Mouse (Mus musculus) hindbrain, postnatal 0 days (tissue): ENCODE measurements around the gene Nyx. TPM values are rescaled to one million over a fixed set of nuclear protein-coding genes. Genes with fewer than 3 reads are reported as not detected.

Source experiments
- ATAC-seq: fragments of 200-750 bp; cut with Nextera tagmentation; 2 replicates; pipeline ENCODE4 v1.8.0; 2017; ENCODE audit warnings: mild to moderate bottlenecking, moderate TSS enrichment, moderate library complexity
- DNase-seq: peaks from one replicate; pipeline ENCODE4 v3.0.0-alpha.2; 2015; ENCODE audit warnings: low spot score
- H3K27ac ChIP-seq: fragments of 300-500 bp; sonication (generic); 2 replicates; pipeline ENCODE4 v1.5.1; 2014; ENCODE audit warnings: mild to moderate bottlenecking
- H3K27me3 ChIP-seq: fragments of 300-500 bp; sonication (generic); 2 replicates; pipeline ENCODE4 v1.6.1; 2014; ENCODE audit warnings: low read length, mixed read lengths; ENCODE audit not compliant: insufficient read depth
- H3K36me3 ChIP-seq: fragments of 300-500 bp; sonication (generic); 2 replicates; pipeline ENCODE4 v1.6.1; 2014; ENCODE audit warnings: low read length, mixed read lengths; ENCODE audit not compliant: insufficient read depth
- H3K4me1 ChIP-seq: fragments of 300-500 bp; sonication (generic); 2 replicates; pipeline ENCODE4 v1.6.1; 2014; ENCODE audit warnings: antibody characterized with exemption, low read length, mixed read lengths; ENCODE audit not compliant: insufficient read depth
- H3K4me2 ChIP-seq: fragments of 300-500 bp; sonication (generic); 2 replicates; pipeline ENCODE4 v1.6.1; 2014; ENCODE audit warnings: low read depth, mild to moderate bottlenecking, low read length, moderate library complexity, mixed read lengths
- H3K4me3 ChIP-seq: fragments of 300-500 bp; sonication (generic); 2 replicates; pipeline ENCODE4 v1.5.1; 2014; ENCODE audit warnings: low read length
- H3K9ac ChIP-seq: fragments of 300-500 bp; sonication (generic); replicated peaks from 2 replicates; pipeline ENCODE4 v1.6.1; 2014; ENCODE audit warnings: mild to moderate bottlenecking, low read length, moderate library complexity, mixed read lengths
- H3K9me3 ChIP-seq: fragments of 300-500 bp; sonication (generic); 2 replicates; pipeline ENCODE4 v1.6.1; 2016; ENCODE audit warnings: low read length, mixed read lengths
- CTCF ChIP-seq: IDR thresholded peaks from 2 replicates; pipeline ENCODE4 v1.5.1; 2016; ENCODE audit warnings: antibody characterized with exemption, control low read depth, low read depth
- WGBS: fragments of 180-500 bp; shearing (Covaris S2); extraction: QIAGEN DNeasy Blood & Tissue Kit; methylation state at CpG from one replicate; pipeline ENCODE4 v1.1.7; 2014; 5-methylcytosine and 5-hydroxymethylcytosine counted together
- polyA plus RNA-seq: library from polyadenylated mRNA; unstranded; fragments of >200 nt; fragmentation: Nextera tagmentation; extraction: Ambion mirVana; gene quantifications from 2 replicates; pipeline ENCODE4 v1.2.1, GENCODE M21; 2015
- total RNA-seq: library from RNA; depleted of rRNA; stranded (reverse); fragments of >200 nt; gene quantifications from 2 replicates; pipeline ENCODE4 v1.2.3, GENCODE M21; 2014

Nyx gene
- total and polyA plus RNA-seq, 2 experiments from 2014 or later = 0.15 to 0.37 TPM

DNA sequence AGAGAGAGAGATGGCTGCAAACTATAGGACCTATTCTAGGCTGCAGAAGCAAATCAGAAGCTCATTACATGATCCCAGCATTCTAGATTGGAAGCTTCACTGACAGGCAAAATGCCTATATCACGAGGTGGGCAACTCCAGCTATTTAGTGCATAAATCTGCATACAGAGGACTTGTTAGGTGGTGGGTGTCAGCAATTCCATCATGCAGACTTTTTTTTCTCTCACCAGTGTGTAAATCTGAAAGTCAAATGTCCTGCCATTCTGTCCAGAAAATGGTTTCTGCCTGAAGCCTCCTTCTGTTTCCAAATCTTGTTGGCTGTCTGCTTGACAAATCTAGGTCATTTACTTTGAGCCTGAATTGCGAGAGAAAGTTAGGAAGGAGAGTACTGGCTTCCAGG is 11.7 kb downstream of the Nyx start:
- Histone ChIP-seq H3K27me3 (no peaks in the 10 kb centered on the region), H3K4me1 (no peaks in the 10 kb centered on the region), H3K36me3 (no peaks in the 10 kb centered on the region), H3K9ac (no peak overlapping the region), H3K4me3 (no peak overlapping the region), H3K9me3 (no peaks in the 10 kb centered on the region), H3K4me2 (no peak overlapping the region), H3K27ac (no peak overlapping the region)
- DNase-seq (no peak), ATAC-seq (no peak)
- 59% methylated on average over 2 of the region's 2 CpGs for WGBS
- no peak for TF ChIP-seq CTCF

DNA sequence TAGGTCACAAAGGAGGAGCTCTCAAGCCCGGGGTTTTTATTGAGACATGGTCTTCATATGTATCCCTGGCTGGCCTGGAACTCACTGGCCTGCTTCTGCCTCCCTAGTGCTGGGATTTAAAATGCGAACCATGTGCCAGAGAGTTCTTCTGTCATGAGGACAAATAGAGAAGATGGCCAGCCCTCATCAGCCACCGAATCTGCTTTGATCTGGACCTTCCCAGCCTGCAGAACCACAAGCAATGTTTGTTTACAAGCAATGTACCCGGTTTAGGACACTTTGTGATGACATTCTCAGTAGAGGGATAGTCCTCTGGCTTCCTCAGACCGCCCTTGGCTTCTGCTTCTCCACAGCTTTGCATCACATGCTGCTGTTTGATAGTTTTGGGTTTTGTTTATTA is 12.4 kb downstream of the Nyx start:
- Histone ChIP-seq H3K9me3 (no peaks in the 10 kb centered on the region), H3K4me3 (no peak overlapping the region), H3K4me2 (no peak overlapping the region), H3K27ac (no peak overlapping the region), H3K9ac (no peak overlapping the region), H3K36me3 (no peaks in the 10 kb centered on the region), H3K27me3 (no peaks in the 10 kb centered on the region), H3K4me1 (no peaks in the 10 kb centered on the region)
- no peak for TF ChIP-seq CTCF
- ATAC-seq = no peak
- no peak for DNase-seq
- 55% methylated on average over 5 of the region's 5 CpGs for WGBS

DNA sequence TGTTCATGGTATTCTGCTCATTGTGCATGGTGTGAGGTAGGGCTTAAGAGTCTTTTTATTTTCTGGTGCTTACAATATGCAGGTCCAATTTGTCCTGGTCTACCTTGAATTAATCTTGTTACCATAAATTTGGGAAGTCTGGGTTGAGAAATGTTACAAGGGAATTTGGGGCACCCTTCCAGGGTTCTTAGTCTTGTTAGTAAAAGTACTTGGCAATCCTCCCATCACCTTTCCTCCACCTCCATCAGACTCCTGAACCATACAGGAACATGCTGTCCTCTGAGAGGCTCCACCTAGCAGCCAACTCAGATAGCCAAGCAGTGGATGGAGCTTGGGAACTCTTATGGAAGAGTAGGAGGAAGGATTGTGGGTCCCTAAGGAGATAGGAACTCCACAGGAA is 13.7 kb downstream of the Nyx start:
- ATAC-seq = no peak
- Histone ChIP-seq H3K4me2 (no peak overlapping the region), H3K27me3 (no peaks in the 10 kb centered on the region), H3K9ac (no peak overlapping the region), H3K4me1 (no peaks in the 10 kb centered on the region), H3K4me3 (no peak overlapping the region), H3K27ac (no peak overlapping the region), H3K36me3 (no peaks in the 10 kb centered on the region), H3K9me3 (no peaks in the 10 kb centered on the region)
- no peak for TF ChIP-seq CTCF
- DNase-seq = no peak

DNA sequence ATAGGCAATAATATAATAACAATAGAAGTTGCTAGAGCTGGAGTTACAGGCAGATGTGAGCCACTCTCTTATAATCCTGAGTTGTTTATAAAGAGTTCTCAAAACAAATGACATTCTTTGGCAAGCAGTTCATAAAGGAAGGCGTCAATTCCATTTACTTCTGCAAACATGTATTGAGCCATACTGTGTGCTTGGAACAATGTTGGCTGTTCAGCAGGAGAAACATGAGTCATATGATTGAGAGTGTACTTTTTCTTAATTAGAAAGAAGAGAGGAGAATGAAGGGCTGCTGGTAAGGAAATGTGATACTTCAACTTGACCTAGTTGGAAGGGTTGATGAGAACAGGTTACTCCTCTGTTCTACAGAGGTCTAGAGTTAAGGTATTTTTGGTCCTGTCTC is 16.7 kb downstream of the Nyx start:
- H3K27me3 ChIP-seq = no peaks in the 10 kb centered on the region
- DNase-seq (no peak), ATAC-seq (no peak)
- 78% methylated on average over 1 of the region's 1 CpGs for WGBS
- no peaks in the 10 kb centered on the region for H3K4me1 ChIP-seq
- no peak overlapping the region for H3K4me2 ChIP-seq
- no peaks in the 10 kb centered on the region for H3K36me3 ChIP-seq
- no peak overlapping the region for H3K27ac ChIP-seq
- no peak overlapping the region for H3K9ac ChIP-seq
- no peaks in the 10 kb centered on the region for H3K9me3 ChIP-seq
- TF ChIP-seq CTCF = no peak
- no peak overlapping the region for H3K4me3 ChIP-seq

DNA sequence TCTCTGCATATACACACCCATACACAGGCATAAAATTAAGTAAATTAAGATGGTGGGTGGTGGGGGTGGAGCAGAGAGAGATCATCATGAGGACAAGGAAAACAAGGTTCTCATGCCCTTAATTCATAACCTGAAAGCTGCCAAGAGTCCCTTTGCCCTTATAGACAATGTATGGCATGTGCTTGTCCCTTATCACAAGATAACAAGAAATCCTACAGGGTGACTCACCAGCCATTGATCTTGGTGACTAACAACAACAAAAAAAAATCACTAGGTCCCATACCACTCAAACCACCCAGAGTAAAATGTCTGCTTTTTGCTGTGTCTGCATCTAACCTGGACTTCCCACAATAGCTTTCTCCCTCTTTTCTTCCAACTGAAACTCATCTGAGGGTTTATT is 18.5 kb downstream of the Nyx start:
- no peak for ATAC-seq
- Histone ChIP-seq H3K27ac (no peak overlapping the region), H3K27me3 (no peaks in the 10 kb centered on the region), H3K36me3 (no peaks in the 10 kb centered on the region), H3K4me3 (no peak overlapping the region), H3K9ac (no peak overlapping the region), H3K4me2 (no peak overlapping the region), H3K9me3 (no peaks in the 10 kb centered on the region), H3K4me1 (no peaks in the 10 kb centered on the region)
- TF ChIP-seq CTCF = no peak
- no peak for DNase-seq

DNA sequence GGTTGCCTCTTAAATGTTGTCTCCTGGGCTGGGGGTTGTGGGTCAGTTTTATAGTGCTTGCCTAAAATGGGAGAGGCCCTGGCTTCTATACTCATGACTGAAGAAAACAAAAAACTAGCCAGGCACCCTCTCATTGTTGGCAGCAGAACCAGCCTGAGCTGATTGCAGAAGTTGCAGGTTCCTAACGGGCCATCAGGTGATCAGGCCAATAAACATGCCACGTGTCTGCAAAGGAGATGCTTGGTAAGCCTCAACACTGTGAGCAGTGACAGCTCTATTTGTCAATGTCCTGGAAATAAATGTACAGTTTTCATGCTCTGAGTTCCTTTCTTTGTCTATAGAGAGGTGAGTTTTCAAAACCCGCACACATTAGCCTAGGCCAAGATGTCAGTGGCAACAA is 23.1 kb downstream of the Nyx start:
- no peak for TF ChIP-seq CTCF
- 66% methylated on average over 3 of the region's 3 CpGs for WGBS
- H3K4me3 ChIP-seq = no peak overlapping the region

DNA sequence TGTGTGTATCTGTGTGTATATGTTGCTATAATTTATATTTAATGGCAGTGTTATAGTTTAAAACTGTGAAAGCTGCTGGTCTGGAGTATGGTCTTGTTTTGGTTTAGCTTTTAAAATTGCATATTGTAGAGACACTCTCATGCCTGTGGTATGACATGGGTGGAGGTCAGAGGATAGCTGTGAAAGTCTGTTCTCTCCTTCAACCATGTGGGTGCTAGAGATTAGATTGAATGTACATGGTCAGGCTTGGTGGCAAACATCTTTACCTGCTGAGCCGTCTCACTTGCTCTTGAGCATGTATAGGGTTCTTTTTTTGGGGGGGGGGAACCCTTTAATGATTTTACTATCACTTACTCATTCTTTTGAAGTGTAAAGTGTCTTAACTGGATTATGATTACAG is 23.9 kb downstream of the Nyx start:
- no peak overlapping the region for H3K9ac ChIP-seq
- no peak for ATAC-seq
- H3K4me1 ChIP-seq = no peaks in the 10 kb centered on the region
- H3K27ac ChIP-seq = no peak overlapping the region
- no peaks in the 10 kb centered on the region for H3K27me3 ChIP-seq
- H3K4me3 ChIP-seq = no peak overlapping the region
- WGBS = 72% methylated on average over 1 of the region's 1 CpGs
- no peak for TF ChIP-seq CTCF
- no peak overlapping the region for H3K4me2 ChIP-seq
- H3K36me3 ChIP-seq = no peaks in the 10 kb centered on the region
- no peaks in the 10 kb centered on the region for H3K9me3 ChIP-seq
- no peak for DNase-seq

More for the DNA sequence above, 23.1 kb downstream of the Nyx start:
- Histone ChIP-seq H3K27ac (no peak overlapping the region), H3K4me2 (no peak overlapping the region), H3K9me3 (no peaks in the 10 kb centered on the region), H3K36me3 (no peaks in the 10 kb centered on the region), H3K27me3 (no peaks in the 10 kb centered on the region), H3K9ac (no peak overlapping the region), H3K4me1 (no peaks in the 10 kb centered on the region)
- no peak for ATAC-seq
- no peak for DNase-seq
